Comparison of ENCODE assay signal across 8 mouse cellular contexts in genomic region chr2:92185062-92185765, GRCm38 (mm10).
DNase-seq lines count a peak whose midpoint lies in the region; ATAC-seq lines count a peak whose summit lies in the region.

No protein-coding gene starts in this region.

- no peaks in the 10 kb centered on the region for H3K9me3 ChIP-seq in hindbrain, embryonic 12.5 days (replicated peaks)
- H3K9me3 ChIP-seq in megakaryocyte, embryonic 14.5 days = no peaks in the 10 kb centered on the region

- peak; percentile 33 for ATAC-seq in hindbrain, embryonic 12.5 days (ENCODE audit: low FRiP score)
- no peak; the same call in 1 of the 2 replicates for ATAC-seq in megakaryocyte-erythroid progenitor cell, adult 5-6 weeks (replicated peaks; ENCODE audit: low FRiP score, low TSS enrichment, poor library complexity, severe bottlenecking)

- peak overlapping the region; percentile 100 for H3K27ac ChIP-seq in hindbrain, embryonic 12.5 days

- H3K36me3 ChIP-seq in hindbrain, embryonic 12.5 days = no peaks in the 10 kb centered on the region
- peaks cover 5% of the 10 kb centered on the region for H3K36me3 ChIP-seq in megakaryocyte, embryonic 14.5 days (replicated peaks; ENCODE audit: low read length)

- peak overlapping the region; percentile 84 for H3K4me2 ChIP-seq in hindbrain, embryonic 12.5 days (replicated peaks)

- H3K4me1 ChIP-seq in hindbrain, embryonic 12.5 days = peaks cover 37% of the 10 kb centered on the region
- peaks cover 39% of the 10 kb centered on the region for H3K4me1 ChIP-seq in megakaryocyte, embryonic 14.5 days

- H3K9ac ChIP-seq in hindbrain, embryonic 12.5 days = peak overlapping the region; percentile 94

- peak; percentile 74 for DNase-seq in MN1 (ENCODE audit: low spot score)
- DNase-seq in cerebellum, adult 18-20 months = peak; percentile 31 to 51
- DNase-seq in frontal cortex, postnatal 25 days (ENCODE audit: low spot score in 2 of 2) = peak; percentile 10 to 16
- DNase-seq in left cerebral cortex, postnatal 14 days (ENCODE audit: low spot score in 2 of 2) = peak; percentile 30 to 31
- DNase-seq in right cerebral cortex, postnatal 4 days = peak; percentile 52

- intact Hi-C loops in left cerebral cortex, postnatal 14 days (cut with DNase I) = loop anchor here (2.0 to 10.0 kb wide), 3 partner anchors 126 to 250 kb away; partner anchors contain the start of gene Cry2

- peak overlapping the region; percentile 76 for H3K4me3 ChIP-seq in hindbrain, embryonic 12.5 days
- peak overlapping the region; percentile 98 for H3K4me3 ChIP-seq in megakaryocyte, embryonic 14.5 days (replicated peaks)

- H3K27me3 ChIP-seq in hindbrain, embryonic 12.5 days = no peaks in the 10 kb centered on the region
- H3K27me3 ChIP-seq in megakaryocyte, embryonic 14.5 days (replicated peaks) = no peaks in the 10 kb centered on the region

- under 1% methylated on average over 27 of the region's 47 CpGs for WGBS in hindbrain, embryonic 12.5 days

Comparison
In these comparisons a context has a peak if more than half of its experiments do, and no peak if none do; other contexts are left out.
1. DNase-seq: peak in every context shown above with its lines; median percentile 74 in MN1; 52 in right cerebral cortex, postnatal 4 days; 41 in cerebellum, adult 18-20 months; 30 in left cerebral cortex, postnatal 14 days; 13 in frontal cortex, postnatal 25 days.